10 mouse cellular contexts compared by ENCODE assay signal in the genomic region with DNA sequence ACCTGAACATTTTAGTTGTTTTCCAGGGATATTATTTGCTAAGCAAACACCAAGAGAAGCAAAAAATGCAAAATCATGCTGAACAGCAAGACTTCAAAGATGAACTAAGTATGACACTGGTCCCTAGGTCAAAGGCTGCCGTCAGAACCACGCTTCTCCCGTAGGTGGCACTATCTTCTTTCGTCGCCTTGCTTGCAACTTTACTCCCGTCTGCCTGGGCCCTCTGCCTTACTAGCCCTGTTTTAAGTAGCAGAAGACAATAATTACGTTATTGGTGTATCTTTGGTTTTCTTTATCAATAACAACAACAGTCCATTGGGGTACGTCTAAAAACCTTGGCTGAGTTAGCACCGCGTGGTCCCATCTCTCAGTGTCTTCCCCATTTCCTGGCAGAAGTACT. TPM values are rescaled to one million over a fixed set of nuclear protein-coding genes. Genes with fewer than 3 reads are reported as not detected.
DNase-seq lines count a peak whose midpoint lies in the region; ATAC-seq and TF ChIP-seq lines count a peak whose summit lies in the region.
"Had no signal": no experiment of that assay in that cellular context is flagged by ENCODE, and none has a peak within 500 bp of the region (broad histone marks: within the 10 kb centered on the region; RNA-seq: fewer than 3 reads in every experiment).

No protein-coding gene starts in this region.

- 0 out of 2 replicates have a peak, but pooled peaks cover 2% of the 10 kb centered on the region for H3K27me3 ChIP-seq in heart, embryonic 11.5 days (ENCODE audit: control insufficient read depth, insufficient read depth, low read length)

- H3K4me3 ChIP-seq in cortical plate, adult 2 months (ENCODE audit: insufficient read depth, low read length) = no peak overlapping the region
- peak overlapping the region; percentile 80; the same call in 1 of the 2 replicates for H3K4me3 ChIP-seq in heart, embryonic 11.5 days (ENCODE audit: low read depth, low read length)
- H3K4me3 ChIP-seq: liver, embryonic 15.5 days had no signal

- WGBS in heart, embryonic 11.5 days (ENCODE audit: insufficient replicate concordance) = 3% methylated on average over 10 of the region's 10 CpGs

- no peak for ATAC-seq in cerebellum, adult (ENCODE audit: insufficient number of reproducible peaks, low FRiP score, low TSS enrichment)
- no peak for ATAC-seq in heart, embryonic 11.5 days (replicated peaks; ENCODE audit: insufficient number of reproducible peaks, low FRiP score, low TSS enrichment)

- peaks cover 5% of the 10 kb centered on the region for H3K4me1 ChIP-seq in cortical plate, adult 2 months (ENCODE audit: control insufficient read depth, insufficient read depth, low read length)
- H3K4me1 ChIP-seq in heart, embryonic 11.5 days (ENCODE audit: control insufficient read depth, insufficient read depth, low read length) = 0 out of 2 replicates have a peak, but pooled peaks cover 6% of the 10 kb centered on the region

- H3K36me3 ChIP-seq in heart, embryonic 11.5 days (ENCODE audit: control insufficient read depth, insufficient read depth, low read length) = no peaks in the 10 kb centered on the region
- H3K36me3 ChIP-seq: G1E; liver, embryonic 15.5 days had no signal

- H3K4me2 ChIP-seq in heart, embryonic 11.5 days = peak overlapping the region; percentile 90

- DNase-seq in cerebellum, adult 11 months = peak; percentile 39
- peak; percentile 66 for DNase-seq in R1 (ENCODE audit: low read depth, low spot score)
- DNase-seq in kidney, postnatal 14 days = peak; percentile 78
- peak; percentile 83 for DNase-seq in lung, postnatal 10 days
- peak; percentile 46 for DNase-seq in right cerebral cortex, postnatal 4 days

- no peaks in the 10 kb centered on the region for H3K9me3 ChIP-seq in heart, embryonic 11.5 days (replicated peaks; ENCODE audit: control insufficient read depth, low read length)
- H3K9me3 ChIP-seq: liver, embryonic 15.5 days had no signal

- TF ChIP-seq CTCF in cortical plate, adult 2 months (IDR thresholded peaks at IDR 0.05; ENCODE audit: extremely low read depth, insufficient read depth, low read length) = peak; percentile 90

- no peak for TF ChIP-seq POLR2A in cortical plate, adult 2 months (IDR thresholded peaks at IDR 0.05; ENCODE audit: extremely low read depth, insufficient read depth, low read length)

- no peak overlapping the region for H3K9ac ChIP-seq in heart, embryonic 11.5 days (ENCODE audit: low read depth, low read length)
- H3K9ac ChIP-seq: liver, embryonic 15.5 days had no signal

- no peak overlapping the region for H3K27ac ChIP-seq in cortical plate, adult 2 months (ENCODE audit: insufficient read depth, low read length)
- H3K27ac ChIP-seq in heart, embryonic 11.5 days (ENCODE audit: low read depth, low read length) = no peak overlapping the region
- H3K27ac ChIP-seq: liver, embryonic 15.5 days had no signal

RNA-seq across cellular contexts. Expression of gene Samd4, which starts 1.7 kb away (rescaled TPM):
- polyA plus RNA-seq in cortical plate, adult 2 months (2012; rRNA removed) = 13.0 and 14.0 TPM in 2 replicates
- 8.9 and 13.1 TPM in 2 replicates for polyA plus RNA-seq in heart, embryonic 11.5 days (2014; fragmentation: Nextera tagmentation; extraction: Ambion mirVana)
- polyA plus RNA-seq: G1E had no signal

RNA-seq across cellular contexts. Expression of gene Cgrrf1, which starts 49.0 kb away (rescaled TPM):
- polyA plus RNA-seq in cortical plate, adult 2 months (2012; rRNA removed) = 42.1 and 44.6 TPM in 2 replicates
- 26.9 and 29.0 TPM in 2 replicates for polyA plus RNA-seq in heart, embryonic 11.5 days (2014; fragmentation: Nextera tagmentation; extraction: Ambion mirVana)

RNA-seq across cellular contexts. Expression of gene Gmfb, which starts 58.9 kb away (rescaled TPM):
- 82.0 and 83.9 TPM in 2 replicates for polyA plus RNA-seq in cortical plate, adult 2 months (2012; rRNA removed)
- polyA plus RNA-seq in heart, embryonic 11.5 days (2014; fragmentation: Nextera tagmentation; extraction: Ambion mirVana) = 59.1 and 67.4 TPM in 2 replicates
